Comparison of ENCODE assay signal across 8 mouse cellular contexts in the genomic region with DNA sequence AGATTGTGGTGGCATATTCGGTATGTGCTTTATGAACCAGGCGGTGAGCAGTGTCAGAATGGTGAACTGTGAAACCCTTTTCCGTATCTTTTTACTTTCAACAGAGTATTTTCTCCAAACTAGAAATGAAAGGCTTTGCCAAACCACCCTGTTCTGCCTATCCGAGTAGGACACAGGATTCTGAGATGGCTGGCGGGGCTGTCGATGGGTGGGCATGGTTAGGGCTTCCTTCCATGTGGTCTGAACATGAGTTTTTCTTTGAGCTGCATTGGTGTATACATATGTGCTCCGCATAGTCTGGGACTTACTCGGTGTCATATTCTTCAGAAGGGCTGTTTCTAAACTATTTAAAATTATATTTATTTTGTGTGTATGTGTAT. TPM values are rescaled to one million over a fixed set of nuclear protein-coding genes. Genes with fewer than 3 reads are reported as not detected.
DNase-seq lines count a peak whose midpoint lies in the region; ATAC-seq and TF ChIP-seq lines count a peak whose summit lies in the region.

No protein-coding gene starts in this region.

- ATAC-seq in intestine, embryonic 15.5 days: no peak

- H3K4me1 ChIP-seq in heart, embryonic 10.5 days: peaks cover 10% of the 10 kb centered on the region; the same call in 1 of the 2 replicates
- H3K4me1 ChIP-seq in thymus, adult 2 months (replicated peaks; ENCODE audit: control insufficient read depth, insufficient read depth, low read length): peaks cover 3% of the 10 kb centered on the region; the same call in 1 of the 2 replicates
- H3K4me1 ChIP-seq in intestine, embryonic 15.5 days (replicated peaks): no peaks in the 10 kb centered on the region

- DNase-seq in heart, embryonic 10.5 days (ENCODE audit: low spot score): no peak
- DNase-seq in heart, adult 18-20 months: no peak
- DNase-seq in thymus, adult 2 months: peak; percentile 12
- no peak for DNase-seq in thymus, postnatal 25 days
- no peak for DNase-seq in layer of hippocampus, adult 8-10 months (ENCODE audit: low spot score in 2 of 2)
- no peak for DNase-seq in urinary bladder, postnatal 25 days (ENCODE audit: low spot score)

- peak overlapping the region; percentile 98 for H3K27ac ChIP-seq in heart, embryonic 10.5 days
- H3K27ac ChIP-seq in thymus, adult 2 months (ENCODE audit: control insufficient read depth, insufficient read depth, low read length): no peak overlapping the region
- 0 out of 2 replicates have a peak overlapping the region, but pooled peaks have one; percentile 91 for H3K27ac ChIP-seq in intestine, embryonic 15.5 days

- peak overlapping the region; percentile 95 for H3K9ac ChIP-seq in intestine, embryonic 15.5 days

- no peaks in the 10 kb centered on the region for H3K9me3 ChIP-seq in heart, embryonic 10.5 days
- no peaks in the 10 kb centered on the region for H3K9me3 ChIP-seq in intestine, embryonic 15.5 days

- H3K4me3 ChIP-seq in heart, embryonic 10.5 days: peak overlapping the region; percentile 91
- H3K4me3 ChIP-seq in thymus, adult 2 months (ENCODE audit: control insufficient read depth, insufficient read depth, low read length): peak overlapping the region; percentile 65
- peak overlapping the region; percentile 90 for H3K4me3 ChIP-seq in intestine, embryonic 15.5 days (replicated peaks)
- H3K4me3 ChIP-seq in myocyte: peak overlapping the region; percentile 66

- no peak for TF ChIP-seq CTCF in thymus, adult 2 months (IDR thresholded peaks at IDR 0.05; ENCODE audit: borderline replicate concordance, control insufficient read depth, extremely low read depth, insufficient read depth, low read length, poor library complexity)

- H3ac ChIP-seq in myocyte (ENCODE audit: control insufficient read depth, insufficient read length): peak overlapping the region; percentile 90

- H3K36me3 ChIP-seq in heart, embryonic 10.5 days: no peaks in the 10 kb centered on the region
- no peaks in the 10 kb centered on the region for H3K36me3 ChIP-seq in thymus, adult 2 months (ENCODE audit: control insufficient read depth, insufficient read depth, low read length)
- H3K36me3 ChIP-seq in intestine, embryonic 15.5 days: no peaks in the 10 kb centered on the region
- H3K36me3 ChIP-seq in myocyte (ENCODE audit: control insufficient read depth, insufficient read depth): peaks cover 8% of the 10 kb centered on the region

- H3K79me2 ChIP-seq in myocyte (ENCODE audit: control insufficient read depth, insufficient read depth): peaks cover 51% of the 10 kb centered on the region

- no peak for TF ChIP-seq POLR2A in thymus, adult 2 months (IDR thresholded peaks at IDR 0.05; ENCODE audit: control insufficient read depth, extremely low read depth, insufficient read depth, low read length, poor library complexity)
- TF ChIP-seq POLR2A in myocyte (IDR thresholded peaks at IDR 0.05; ENCODE audit: insufficient read length, low read depth): no peak

- H3K27me3 ChIP-seq in heart, embryonic 10.5 days (ENCODE audit: insufficient read depth, poor library complexity, severe bottlenecking): no peaks in the 10 kb centered on the region
- no peaks in the 10 kb centered on the region for H3K27me3 ChIP-seq in thymus, adult 2 months (ENCODE audit: control insufficient read depth, insufficient read depth, low read length)
- H3K27me3 ChIP-seq in intestine, embryonic 15.5 days (replicated peaks): no peaks in the 10 kb centered on the region
- no peaks in the 10 kb centered on the region for H3K27me3 ChIP-seq in myocyte (ENCODE audit: control insufficient read depth, insufficient read depth, insufficient read length)

- WGBS in heart, embryonic 10.5 days: 14% methylated on average over 8 of the region's 8 CpGs
- WGBS in thymus, adult 2 months: 18% methylated on average over 8 of the region's 8 CpGs
- WGBS in intestine, embryonic 15.5 days: 9% methylated on average over 8 of the region's 8 CpGs

- H3K4me2 ChIP-seq in intestine, embryonic 15.5 days (replicated peaks): peak overlapping the region; percentile 80
- H3K4me2 ChIP-seq in myocyte (ENCODE audit: low read depth): peak overlapping the region; percentile 79

TF ChIP-seq in myocyte, 11 proteins besides CTCF, POLR2A, EP300 and RAD21:
- TF ChIP-seq TCF12 (IDR thresholded peaks at IDR 0.05; ENCODE audit: insufficient read depth, poor library complexity, severe bottlenecking) (no peak), E2F4 (IDR thresholded peaks at IDR 0.05; ENCODE audit: insufficient read depth) (no peak), MYOG (IDR thresholded peaks at IDR 0.05; ENCODE audit: control insufficient read depth in 1 of 3, insufficient read depth in 1 of 3, insufficient read length in 2 of 3, low read depth in 2 of 3) (no peak)

RNA-seq across cellular contexts. Expression of gene Abl2, which starts 1.0 kb away (rescaled TPM):
- polyA plus RNA-seq in heart, embryonic 10.5 days (2016; fragmentation: Nextera tagmentation; extraction: Ambion mirVana): 3.3 and 3.8 TPM in 2 replicates
- 10 to 100 TPM; 24.4 to 26.1 TPM for total RNA-seq in heart, adult 18-20 months (2021)
- 18.7 and 19.9 TPM in 2 replicates for polyA plus RNA-seq in thymus, adult 2 months (2012; rRNA removed)
- polyA plus RNA-seq in intestine, embryonic 15.5 days (2015; fragmentation: Nextera tagmentation; extraction: Ambion mirVana): 2.6 and 3.2 TPM in 2 replicates
- polyA plus RNA-seq in myocyte (2012; fragmentation: generic; extraction: Trizol): 17.9 TPM
- total RNA-seq in layer of hippocampus, adult 8-10 months (2022): 10 to 100 TPM; 76.6 to 82.4 (median 79.9) TPM

RNA-seq across cellular contexts. Expression of gene Gm10031, which starts 35.8 kb away (rescaled TPM):
- 0.23 and 0.32 TPM in 2 replicates for polyA plus RNA-seq in heart, embryonic 10.5 days (2016; fragmentation: Nextera tagmentation; extraction: Ambion mirVana)
- 10 to 100 TPM; 47.2 to 51.9 TPM for total RNA-seq in heart, adult 18-20 months (2021)
- 33.7 and 36.5 TPM in 2 replicates for polyA plus RNA-seq in thymus, adult 2 months (2012; rRNA removed)
- 0.37 and 0.62 TPM in 2 replicates for polyA plus RNA-seq in intestine, embryonic 15.5 days (2015; fragmentation: Nextera tagmentation; extraction: Ambion mirVana)
- polyA plus RNA-seq in myocyte (2012; fragmentation: generic; extraction: Trizol): 3.6 TPM
- 10 to 100 TPM; 39.0 to 49.4 (median 43.5) TPM for total RNA-seq in layer of hippocampus, adult 8-10 months (2022)
